Mouse (Mus musculus): Measurements from ENCODE around the gene Bach1.

Bach1 gene

DNA sequence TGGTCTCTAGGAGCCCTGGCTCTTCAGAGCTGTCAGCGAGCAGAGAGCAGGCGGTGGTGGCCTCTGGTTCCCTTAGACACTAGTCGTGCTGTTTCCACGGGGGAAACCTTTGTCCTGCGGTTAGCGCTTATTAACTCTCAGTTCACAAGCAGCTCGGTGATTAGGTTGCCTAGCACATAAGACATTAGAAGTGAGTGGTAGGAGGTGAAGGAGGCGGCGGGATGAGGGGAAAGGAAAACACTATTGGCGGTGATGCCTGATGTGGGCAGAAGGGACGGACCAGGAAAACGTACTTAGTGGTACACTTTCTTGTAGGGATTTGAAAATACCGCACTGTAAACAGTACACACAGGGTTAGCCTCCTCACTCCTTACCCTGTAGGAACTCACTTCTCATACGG lies 29.2 kb downstream of the Bach1 start:
- Histone ChIP-seq H3K36me3 (ENCODE audit: control insufficient read depth, insufficient read depth, low read length, poor library complexity, severe bottlenecking) (peaks cover 8% of the 10 kb centered on the region; the same call in 1 of the 2 replicates), H3K27me3 (ENCODE audit: control insufficient read depth, insufficient read depth, low read length, poor library complexity, severe bottlenecking) (no peaks in the 10 kb centered on the region)
- no peak for DNase-seq (ENCODE audit: low read depth, low spot score)

DNA sequence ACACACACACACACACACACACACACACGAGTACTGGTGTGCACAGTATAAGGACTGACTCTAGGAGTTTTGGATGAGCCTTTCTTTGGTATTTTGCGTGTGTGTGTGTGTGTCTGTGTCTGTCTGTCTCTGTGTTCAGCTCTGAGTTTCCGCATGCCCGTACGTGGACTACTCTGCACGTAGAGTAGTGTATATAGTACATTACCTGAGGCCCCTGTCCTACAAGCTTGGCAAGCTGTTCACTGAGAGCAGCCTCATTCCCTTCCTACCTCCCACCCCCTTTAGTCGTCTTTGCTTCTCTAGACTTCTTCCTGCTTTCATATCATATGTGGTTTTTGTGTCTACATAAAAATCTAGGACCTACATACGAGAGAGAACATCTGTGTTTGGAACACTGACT lies 30.0 kb downstream of the Bach1 start:
- Histone ChIP-seq H3K27me3 (ENCODE audit: control insufficient read depth, insufficient read depth, low read length, poor library complexity, severe bottlenecking) (no peaks in the 10 kb centered on the region), H3K36me3 (ENCODE audit: control insufficient read depth, insufficient read depth, low read length, poor library complexity, severe bottlenecking) (peaks cover 8% of the 10 kb centered on the region; the same call in 1 of the 2 replicates)
- DNase-seq (ENCODE audit: low read depth, low spot score): no peak

DNA sequence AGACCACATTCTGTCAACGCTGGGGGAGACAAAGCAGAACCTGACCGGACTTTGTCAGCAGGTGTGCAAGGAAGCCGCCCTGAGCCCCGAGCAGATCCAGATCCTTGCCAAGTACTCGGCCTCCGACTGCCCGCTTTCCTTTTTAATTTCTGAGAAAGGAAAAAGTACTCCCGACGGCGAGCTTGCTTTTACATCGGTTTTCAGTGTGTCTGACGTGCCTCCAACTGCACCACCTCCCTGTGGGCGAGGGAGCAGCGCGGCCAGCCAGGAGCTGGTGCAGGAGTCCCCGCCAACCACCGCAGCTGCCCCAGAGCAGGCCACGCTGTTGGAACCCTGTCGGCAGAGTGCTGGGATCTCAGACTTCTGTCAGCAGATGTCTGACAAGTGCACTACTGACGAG lies 30.7 kb downstream of the Bach1 start:
- Histone ChIP-seq H3K36me3 (ENCODE audit: control insufficient read depth, insufficient read depth, low read length, poor library complexity, severe bottlenecking) (peaks cover 8% of the 10 kb centered on the region; the same call in 1 of the 2 replicates), H3K27me3 (ENCODE audit: control insufficient read depth, insufficient read depth, low read length, poor library complexity, severe bottlenecking) (no peaks in the 10 kb centered on the region)
- no peak for DNase-seq (ENCODE audit: low read depth, low spot score)

DNA sequence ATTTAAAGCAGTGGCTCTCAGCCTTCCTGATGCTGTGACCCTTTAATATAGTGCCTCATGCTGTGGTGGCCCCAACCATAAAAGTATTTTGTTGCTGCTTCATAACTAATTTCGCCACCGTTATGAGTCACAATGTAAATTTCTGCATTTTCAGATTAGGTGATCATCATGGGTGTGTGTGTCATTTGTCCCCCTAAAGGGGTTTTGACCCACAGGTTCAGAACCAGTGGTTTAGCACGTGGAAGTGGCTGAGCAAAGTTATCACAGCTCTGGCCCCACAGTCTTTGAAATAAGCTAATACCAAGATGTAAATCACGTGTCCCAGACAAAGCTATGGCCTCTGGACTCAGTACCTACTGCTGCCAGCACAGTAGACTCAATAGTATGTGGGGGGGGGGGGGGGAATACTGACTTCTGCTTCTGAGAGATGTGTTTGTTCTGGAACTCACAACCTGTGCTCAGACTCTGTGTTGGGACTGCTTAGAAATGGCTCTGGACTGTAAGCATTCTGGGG lies 36.2 kb downstream of the Bach1 start:
- no peak for DNase-seq (ENCODE audit: low read depth, low spot score)
- peaks cover 5% of the 10 kb centered on the region; the same call in 1 of the 2 replicates for H3K36me3 ChIP-seq (ENCODE audit: control insufficient read depth, insufficient read depth, low read length, poor library complexity, severe bottlenecking)
- no peaks in the 10 kb centered on the region for H3K27me3 ChIP-seq (ENCODE audit: control insufficient read depth, insufficient read depth, low read length, poor library complexity, severe bottlenecking)

DNA sequence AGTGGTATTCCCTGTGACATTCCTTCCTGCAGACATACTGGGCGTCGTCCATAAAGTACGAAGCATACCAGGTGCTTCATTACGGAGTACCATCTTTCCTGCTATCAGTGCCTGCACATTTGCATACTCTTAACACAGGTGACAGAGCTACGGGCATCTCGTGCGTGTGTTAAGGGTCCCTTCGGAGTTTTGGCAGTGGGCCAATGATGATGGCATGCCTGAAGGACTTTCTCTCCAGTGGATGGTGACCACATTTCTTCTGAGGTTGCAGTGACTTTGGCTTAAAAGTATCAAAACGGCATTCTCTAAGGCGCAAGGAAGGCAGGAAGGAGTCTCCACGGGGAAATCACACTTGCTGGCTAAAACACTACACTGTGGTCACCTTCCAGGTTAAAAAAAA lies 37.4 kb downstream of the Bach1 start:
- no peak for DNase-seq (ENCODE audit: low read depth, low spot score)
- no peaks in the 10 kb centered on the region for H3K27me3 ChIP-seq (ENCODE audit: control insufficient read depth, insufficient read depth, low read length, poor library complexity, severe bottlenecking)
- H3K36me3 ChIP-seq (ENCODE audit: control insufficient read depth, insufficient read depth, low read length, poor library complexity, severe bottlenecking): no peaks in the 10 kb centered on the region

DNA sequence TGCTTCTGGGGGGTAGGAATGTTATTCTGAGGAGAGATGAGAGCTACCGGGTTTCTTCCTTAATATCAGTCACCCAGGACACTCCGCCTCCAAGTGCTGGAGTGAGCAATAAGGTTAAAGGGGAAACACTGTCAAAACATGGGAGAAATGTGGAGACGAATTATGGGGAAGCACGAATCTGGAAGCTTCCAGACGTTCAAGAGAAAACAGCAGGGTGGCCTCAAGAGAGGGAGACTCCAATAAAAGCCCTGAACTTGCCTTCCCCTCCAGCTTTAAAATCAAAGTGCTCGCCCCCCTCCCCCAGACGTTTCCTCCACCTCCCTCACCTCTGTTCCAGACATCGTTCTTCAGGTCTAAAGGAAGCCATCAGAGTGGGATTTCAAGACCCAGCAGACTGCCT lies 38.6 kb downstream of the Bach1 start:
- Histone ChIP-seq H3K36me3 (ENCODE audit: control insufficient read depth, insufficient read depth, low read length, poor library complexity, severe bottlenecking) (no peaks in the 10 kb centered on the region), H3K27me3 (ENCODE audit: control insufficient read depth, insufficient read depth, low read length, poor library complexity, severe bottlenecking) (no peaks in the 10 kb centered on the region)
- DNase-seq (ENCODE audit: low read depth, low spot score): no peak

DNA sequence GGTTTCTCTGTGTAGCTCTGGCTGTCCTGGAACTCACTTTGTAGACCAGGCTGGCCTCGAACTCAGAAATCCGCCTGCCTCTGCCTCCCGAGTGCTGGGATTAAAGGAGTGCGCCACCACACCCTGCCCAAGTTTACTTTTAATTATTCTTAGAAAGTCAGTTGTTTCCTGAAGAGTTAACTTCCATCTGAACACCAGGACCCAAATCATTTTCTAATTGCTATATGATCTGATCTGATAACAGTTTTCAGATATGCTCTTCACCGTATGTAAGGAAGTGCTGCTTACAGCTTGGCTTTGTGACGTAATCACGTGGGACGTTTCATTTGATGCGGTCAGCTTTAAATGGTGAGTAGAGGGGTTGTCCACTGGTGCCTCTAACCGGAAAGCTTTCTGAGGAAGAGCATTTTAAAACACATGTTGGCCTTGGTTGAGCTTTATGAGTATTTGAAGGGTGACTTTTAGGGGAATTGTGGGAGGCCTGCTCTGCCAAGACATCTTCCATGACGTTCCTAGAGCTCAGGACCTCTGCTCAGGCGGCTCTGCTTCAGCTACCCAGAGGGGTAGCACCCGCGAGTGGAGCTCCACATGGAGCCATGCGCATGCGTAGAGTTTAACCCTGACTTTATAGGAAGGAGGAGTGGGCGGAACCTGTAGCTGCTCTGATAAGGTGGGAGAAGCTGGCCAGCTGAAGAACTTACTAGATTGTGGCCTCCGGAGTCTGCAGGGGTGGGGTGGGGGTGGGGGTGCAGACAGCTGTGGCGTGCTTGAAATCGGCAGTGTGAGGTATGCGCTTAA lies 39.3 kb downstream of the Bach1 start:
- Histone ChIP-seq H3K36me3 (ENCODE audit: control insufficient read depth, insufficient read depth, low read length, poor library complexity, severe bottlenecking) (no peaks in the 10 kb centered on the region), H3K27me3 (ENCODE audit: control insufficient read depth, insufficient read depth, low read length, poor library complexity, severe bottlenecking) (no peaks in the 10 kb centered on the region)
- DNase-seq (ENCODE audit: low read depth, low spot score): no peak

DNA sequence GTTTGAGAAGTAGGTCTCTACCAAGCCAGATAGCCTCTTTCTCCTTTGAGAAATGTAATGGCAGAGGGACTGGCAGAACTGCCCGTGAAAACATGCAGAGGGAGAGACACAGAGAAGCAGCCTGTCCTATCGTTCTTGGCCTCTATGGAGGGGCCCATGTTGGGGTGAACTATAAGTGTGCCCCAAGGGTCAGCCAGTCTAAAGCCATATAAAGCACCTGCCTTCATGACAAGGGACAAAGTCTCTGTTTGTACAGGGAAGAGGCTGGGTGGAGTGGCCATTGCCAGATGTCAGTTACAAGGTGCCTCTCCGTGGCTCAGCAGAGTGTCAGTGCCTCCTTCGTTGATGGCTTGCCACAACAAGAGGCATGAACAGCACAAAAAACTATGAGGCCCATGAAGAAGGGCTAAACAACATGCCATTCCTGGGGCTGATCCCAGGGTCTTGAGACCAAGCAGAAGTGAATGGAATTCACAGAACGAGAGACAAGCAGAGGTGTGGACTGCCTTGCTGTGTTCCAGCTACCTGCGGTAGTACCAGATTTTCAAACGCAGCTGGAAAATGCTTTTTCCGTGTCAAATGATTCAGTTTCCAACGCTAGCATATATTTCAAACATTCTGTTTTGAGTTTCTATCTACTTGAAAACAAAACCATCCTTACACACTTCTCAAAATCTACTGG lies 42.4 kb downstream of the Bach1 start:
- no peaks in the 10 kb centered on the region for H3K36me3 ChIP-seq (ENCODE audit: control insufficient read depth, insufficient read depth, low read length, poor library complexity, severe bottlenecking)

DNA sequence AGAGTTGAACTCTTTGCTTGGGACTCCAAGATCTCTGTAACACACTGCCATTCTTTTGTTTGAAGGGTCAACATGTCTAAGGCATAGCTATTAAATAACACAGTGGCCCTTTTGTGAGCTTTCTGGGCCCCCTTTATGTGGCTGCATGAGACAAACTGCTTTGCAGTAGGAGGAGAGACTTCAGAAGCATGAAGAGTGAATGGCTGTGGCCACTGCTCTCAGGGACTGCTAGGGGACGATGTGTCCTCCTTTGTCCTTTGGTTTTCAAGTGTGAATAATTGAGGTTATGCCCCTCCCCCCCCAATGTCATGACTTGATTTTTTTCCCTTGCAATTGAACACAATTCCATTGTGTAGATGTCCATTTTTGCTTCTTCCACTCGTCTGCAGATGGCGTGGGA lies 44.9 kb downstream of the Bach1 start:
- no peak for DNase-seq (ENCODE audit: low read depth, low spot score)
- no peaks in the 10 kb centered on the region for H3K27me3 ChIP-seq (ENCODE audit: control insufficient read depth, insufficient read depth, low read length, poor library complexity, severe bottlenecking)

More for the DNA sequence above, 42.4 kb downstream of the Bach1 start:
- no peaks in the 10 kb centered on the region for H3K27me3 ChIP-seq (ENCODE audit: control insufficient read depth, insufficient read depth, low read length, poor library complexity, severe bottlenecking)
- DNase-seq (ENCODE audit: low read depth, low spot score): no peak

DNA sequence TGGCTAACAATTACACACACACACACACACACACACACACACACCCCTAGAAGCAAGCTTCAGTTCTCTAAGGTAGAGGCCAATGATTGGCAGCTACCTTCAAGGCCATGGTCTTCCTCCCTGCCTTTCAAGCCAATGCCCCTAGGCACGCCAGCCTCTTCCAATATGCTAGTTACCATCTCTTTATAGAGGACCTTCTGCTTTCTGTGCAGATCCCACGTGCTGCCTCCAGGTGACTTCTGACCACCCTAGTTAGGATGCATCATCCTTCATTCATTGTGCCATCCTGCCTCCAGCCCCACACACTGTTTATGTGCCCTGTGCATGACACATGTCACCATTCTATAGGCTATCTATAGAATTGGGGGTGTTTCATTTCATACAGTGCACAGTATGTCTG lies 45.6 kb downstream of the Bach1 start:
- Histone ChIP-seq H3K27me3 (ENCODE audit: control insufficient read depth, insufficient read depth, low read length, poor library complexity, severe bottlenecking) (no peaks in the 10 kb centered on the region), H3K36me3 (ENCODE audit: control insufficient read depth, insufficient read depth, low read length, poor library complexity, severe bottlenecking) (no peaks in the 10 kb centered on the region)
- DNase-seq (ENCODE audit: low read depth, low spot score): no peak

More for the DNA sequence above, 44.9 kb downstream of the Bach1 start:
- no peaks in the 10 kb centered on the region for H3K36me3 ChIP-seq (ENCODE audit: control insufficient read depth, insufficient read depth, low read length, poor library complexity, severe bottlenecking)

DNA sequence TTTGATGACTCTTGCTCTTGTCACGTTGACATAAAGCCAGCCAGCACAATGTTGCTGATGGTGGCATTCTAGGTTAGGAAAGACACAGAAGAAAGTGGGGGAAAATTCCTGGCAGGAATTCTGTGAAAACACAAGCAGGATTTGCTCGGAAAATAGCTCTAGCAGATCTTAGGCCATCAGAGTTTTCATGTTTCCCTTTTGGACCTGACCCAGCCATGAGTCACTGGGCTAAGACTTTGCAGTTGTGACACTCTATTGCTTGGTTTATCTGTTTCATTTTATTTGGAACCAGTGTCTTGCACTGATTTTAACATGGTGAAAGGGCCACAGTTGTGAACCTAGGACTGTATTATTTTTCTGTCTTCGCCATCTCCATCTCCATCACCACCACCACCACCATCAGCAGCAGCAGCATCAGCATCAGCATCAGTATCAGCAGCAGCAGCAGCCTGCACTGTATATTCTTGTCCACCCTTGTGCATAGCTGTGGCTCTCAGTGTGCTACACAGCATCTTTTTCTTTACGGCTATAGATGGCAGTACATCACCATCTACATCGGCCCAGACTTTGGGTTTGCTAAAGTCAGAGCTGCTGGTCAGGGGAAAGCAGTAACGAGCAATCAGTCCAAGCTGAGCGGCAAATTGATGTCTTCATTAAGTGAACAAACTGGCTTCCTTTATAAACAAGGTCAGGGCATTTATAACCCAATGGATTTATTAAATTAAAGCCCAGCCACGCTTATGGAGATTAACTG lies 46.6 kb downstream of the Bach1 start:
- no peak for DNase-seq (ENCODE audit: low read depth, low spot score)
- H3K36me3 ChIP-seq (ENCODE audit: control insufficient read depth, insufficient read depth, low read length, poor library complexity, severe bottlenecking): no peaks in the 10 kb centered on the region
- no peaks in the 10 kb centered on the region for H3K27me3 ChIP-seq (ENCODE audit: control insufficient read depth, insufficient read depth, low read length, poor library complexity, severe bottlenecking)

DNA sequence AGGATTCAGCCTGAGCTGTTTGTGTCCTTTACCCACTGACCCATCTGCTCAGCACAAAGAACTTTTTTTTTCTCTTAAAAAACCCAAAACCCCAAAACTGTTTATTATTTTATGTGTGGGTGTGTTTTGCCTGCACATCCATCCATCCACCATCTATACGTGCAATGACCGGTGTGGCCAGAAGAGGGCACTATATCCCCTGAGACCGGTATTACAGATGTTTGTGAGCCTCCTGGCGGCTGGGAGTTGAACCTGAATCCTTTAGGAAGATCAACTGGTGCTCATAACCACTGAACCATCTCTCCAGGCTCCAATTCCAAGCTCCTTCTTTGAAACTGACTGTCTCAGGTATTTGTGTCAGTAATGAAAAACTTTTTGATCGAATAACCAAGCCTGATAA lies 48.0 kb downstream of the Bach1 start:
- no peaks in the 10 kb centered on the region for H3K36me3 ChIP-seq (ENCODE audit: control insufficient read depth, insufficient read depth, low read length, poor library complexity, severe bottlenecking)
- H3K27me3 ChIP-seq (ENCODE audit: control insufficient read depth, insufficient read depth, low read length, poor library complexity, severe bottlenecking): no peaks in the 10 kb centered on the region
- DNase-seq (ENCODE audit: low read depth, low spot score): peak; percentile 88

DNA sequence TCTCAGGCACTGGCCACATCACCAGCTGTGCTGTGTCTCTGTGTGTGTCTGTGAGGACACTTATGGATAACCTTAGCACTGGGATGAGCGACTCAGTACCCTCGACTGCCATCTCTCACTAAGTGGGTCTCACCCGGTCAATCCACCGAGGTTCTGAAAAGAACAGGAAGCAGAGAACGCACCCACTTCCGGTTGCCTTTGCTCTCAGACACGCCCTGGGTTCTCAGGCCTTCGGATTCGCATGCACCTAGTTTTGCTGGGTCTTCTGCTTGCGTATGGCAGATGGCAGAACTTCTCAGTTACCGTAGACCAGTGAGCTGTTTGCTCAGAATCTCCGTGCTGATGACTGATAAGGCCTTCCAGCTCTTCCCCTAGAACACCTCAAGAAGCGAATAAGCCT lies 52.5 kb downstream of the Bach1 start:
- Histone ChIP-seq H3K36me3 (ENCODE audit: control insufficient read depth, insufficient read depth, low read length, poor library complexity, severe bottlenecking) (no peaks in the 10 kb centered on the region), H3K27me3 (ENCODE audit: control insufficient read depth, insufficient read depth, low read length, poor library complexity, severe bottlenecking) (no peaks in the 10 kb centered on the region)
- DNase-seq (ENCODE audit: low read depth, low spot score): no peak

DNA sequence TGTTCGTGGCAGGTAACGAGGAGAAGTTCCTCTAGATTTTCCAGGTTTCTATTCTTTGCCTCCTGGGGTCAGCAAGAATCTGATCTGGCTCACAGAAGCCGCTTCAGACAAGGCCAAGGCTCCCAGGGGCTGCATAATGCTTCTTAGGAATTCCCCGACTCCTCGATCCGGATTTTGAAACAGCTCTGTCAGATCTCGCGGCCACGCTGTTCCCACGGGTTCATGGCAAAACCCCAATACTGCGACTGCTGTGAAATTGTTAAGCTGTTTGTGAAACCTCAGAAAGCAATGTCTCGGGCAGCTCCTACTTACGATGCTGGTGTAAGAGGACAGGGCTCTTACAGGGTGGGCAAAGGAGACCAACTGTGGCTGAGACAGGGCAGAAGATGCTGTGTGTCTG lies 53.7 kb downstream of the Bach1 start:
- no peak for DNase-seq (ENCODE audit: low read depth, low spot score)
- Histone ChIP-seq H3K36me3 (ENCODE audit: control insufficient read depth, insufficient read depth, low read length, poor library complexity, severe bottlenecking) (no peaks in the 10 kb centered on the region), H3K27me3 (ENCODE audit: control insufficient read depth, insufficient read depth, low read length, poor library complexity, severe bottlenecking) (no peaks in the 10 kb centered on the region)

DNA sequence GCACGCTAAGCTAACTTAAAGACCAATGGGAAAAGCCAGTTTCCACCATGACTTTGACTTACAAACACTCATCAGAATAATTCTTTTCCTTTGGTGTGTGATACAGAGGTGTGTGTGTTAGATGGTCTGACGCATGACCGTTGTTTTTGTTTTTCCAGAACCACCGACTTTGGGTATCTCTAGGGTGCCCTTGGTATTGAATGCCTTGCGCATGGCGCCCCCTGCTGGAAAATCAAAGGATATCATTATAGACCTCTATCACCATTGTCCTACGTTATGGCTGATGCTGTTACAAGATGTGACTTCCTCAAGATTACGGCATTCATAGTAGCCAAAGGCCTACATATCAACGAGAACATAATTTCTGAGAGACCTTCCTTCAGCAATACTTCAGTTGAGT lies 56.1 kb downstream of the Bach1 start:
- peak; percentile 79 for DNase-seq (ENCODE audit: low read depth, low spot score)
- Histone ChIP-seq H3K36me3 (ENCODE audit: control insufficient read depth, insufficient read depth, low read length, poor library complexity, severe bottlenecking) (no peaks in the 10 kb centered on the region), H3K27me3 (ENCODE audit: control insufficient read depth, insufficient read depth, low read length, poor library complexity, severe bottlenecking) (no peaks in the 10 kb centered on the region)
